Mouse (Mus musculus): ENCODE data around the gene Cyb561d2. TPM values are rescaled to one million over a fixed set of nuclear protein-coding genes. Genes with fewer than 3 reads are reported as not detected.
"Not testable (repeated sequence)": the region's sequence is repeated elsewhere in the genome, so short reads cannot be mapped to it uniquely, and the experiment has no call there.

Gene Cyb561d2
- 10 to 100 TPM; 16.7 to 27.4 TPM for total RNA-seq (2021)
- long read RNA-seq, experiment 1, transcript Cyb561d2-205 (4 exons, 1,162 nt): major isoform, 35 of 57 reads
- long read RNA-seq, experiment 1, transcript Cyb561d2-201 (3 exons, 1,786 nt): minor isoform, 14 of 57 reads
- long read RNA-seq, experiment 1, partial matches to known transcripts: 0 of 57 reads
- long read RNA-seq, experiment 1, other reads (novel, unspliced or antisense): 4 of 57 reads
- long read RNA-seq, experiment 2, transcript Cyb561d2-205 (4 exons, 1,162 nt): major isoform, 11 of 18 reads
- long read RNA-seq, experiment 2, transcript Cyb561d2-201 (3 exons, 1,786 nt): minor isoform, 5 of 18 reads
- long read RNA-seq, experiment 2, partial matches to known transcripts: 1 of 18 reads
- long read RNA-seq, experiment 2, other reads (novel, unspliced or antisense): 1 of 18 reads

DNA sequence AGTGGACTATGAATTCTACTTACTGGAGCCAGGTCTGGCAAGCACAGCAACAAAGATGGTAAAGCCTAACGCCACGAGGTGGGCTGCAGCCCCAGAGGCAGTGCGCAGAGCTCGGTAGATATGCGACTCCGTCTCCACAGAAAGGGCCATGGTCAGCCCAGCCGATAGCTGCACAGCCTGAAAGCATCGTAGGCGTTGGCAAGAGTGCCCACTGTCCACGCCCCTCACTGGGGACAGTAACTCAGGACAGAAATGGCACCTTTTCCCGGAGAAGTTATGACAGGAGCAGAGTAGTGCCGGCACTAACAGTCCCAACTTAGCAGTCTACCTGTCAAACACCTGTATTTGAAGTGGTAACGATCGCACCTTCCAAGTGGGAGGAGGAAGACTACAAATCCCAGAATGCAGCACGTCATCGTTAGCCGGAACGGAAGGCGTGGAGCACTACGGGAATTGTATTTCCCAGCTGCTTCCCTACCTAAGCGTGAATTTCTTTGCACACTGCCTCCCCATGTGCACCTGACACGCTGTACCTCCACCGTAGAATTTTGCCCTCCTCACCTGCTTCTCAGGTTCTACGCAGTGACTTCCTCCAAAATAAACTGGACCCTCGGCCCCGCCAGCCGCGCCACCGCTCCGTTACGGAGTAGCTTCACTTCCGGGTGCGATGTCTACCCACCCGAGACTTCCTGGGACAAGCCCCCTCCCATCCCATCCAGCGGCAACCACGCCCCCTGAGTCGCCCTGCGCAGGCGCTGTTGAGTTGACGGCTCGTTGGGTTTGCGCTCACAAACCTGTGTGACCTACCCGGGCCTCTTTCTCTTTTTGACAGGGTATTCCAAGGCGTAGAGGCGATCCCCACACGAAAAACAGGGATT is at the start of gene Cyb561d2, which contains the start of gene Nprl2:
Gene Cyb561d2, minus strand, starts transcription at position 720 of the 878 bp plus-strand sequence.
Gene Nprl2, plus strand, starts transcription at position 753 of the 878 bp plus-strand sequence.
- peak; percentile 96 for DNase-seq

DNA sequence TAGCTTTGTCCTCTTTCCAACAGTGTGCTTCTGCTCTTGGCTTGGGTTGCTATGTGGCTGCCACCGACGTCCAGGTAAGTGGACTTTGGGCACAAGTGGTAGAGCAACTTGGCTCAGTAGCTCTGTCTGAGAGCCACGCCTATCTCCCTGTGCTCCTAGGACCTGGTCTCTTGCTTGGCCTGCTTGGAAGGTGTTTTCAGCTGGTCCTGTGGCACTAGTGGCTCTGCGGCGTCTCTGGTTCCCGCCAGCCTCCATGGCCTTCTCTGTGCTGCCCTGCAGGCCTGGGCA is 48.7 kb upstream of the Cyb561d2 start:
- no peak for DNase-seq

DNA sequence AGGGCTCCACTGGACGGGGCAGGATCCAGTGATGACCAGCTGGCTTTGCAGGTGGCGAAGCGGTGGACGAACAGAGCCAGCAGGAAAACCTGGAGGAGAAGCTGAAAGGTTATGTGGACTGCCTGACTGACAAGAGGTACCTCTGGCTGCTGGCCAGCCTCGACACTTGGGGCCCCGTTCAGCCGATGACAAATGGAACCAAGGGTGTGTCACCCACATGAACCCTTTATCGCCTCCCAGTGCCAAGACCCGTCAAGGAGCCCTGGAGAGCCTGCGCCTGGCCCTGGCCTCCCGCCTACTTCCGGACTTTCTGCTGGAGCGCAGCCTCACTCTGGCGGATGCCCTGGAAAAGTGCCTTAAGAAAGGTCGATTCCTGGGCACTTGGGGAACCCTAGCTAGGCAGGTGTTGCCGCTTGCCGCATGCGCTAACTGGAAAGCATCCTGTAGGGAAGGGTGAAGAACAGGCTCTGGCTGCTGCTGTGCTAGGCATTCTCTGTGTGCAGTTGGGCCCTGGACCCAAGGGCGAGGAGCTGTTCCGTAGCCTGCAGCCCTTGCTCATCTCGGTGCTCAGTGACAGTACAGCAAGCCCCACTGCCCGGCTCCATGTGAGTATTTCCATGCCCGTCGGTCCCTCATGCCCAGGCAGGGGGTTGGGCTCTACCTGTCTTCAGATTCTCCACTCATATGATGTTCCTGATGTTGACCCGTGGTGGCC is 48.2 kb upstream of the Cyb561d2 start:
- no peak for DNase-seq

DNA sequence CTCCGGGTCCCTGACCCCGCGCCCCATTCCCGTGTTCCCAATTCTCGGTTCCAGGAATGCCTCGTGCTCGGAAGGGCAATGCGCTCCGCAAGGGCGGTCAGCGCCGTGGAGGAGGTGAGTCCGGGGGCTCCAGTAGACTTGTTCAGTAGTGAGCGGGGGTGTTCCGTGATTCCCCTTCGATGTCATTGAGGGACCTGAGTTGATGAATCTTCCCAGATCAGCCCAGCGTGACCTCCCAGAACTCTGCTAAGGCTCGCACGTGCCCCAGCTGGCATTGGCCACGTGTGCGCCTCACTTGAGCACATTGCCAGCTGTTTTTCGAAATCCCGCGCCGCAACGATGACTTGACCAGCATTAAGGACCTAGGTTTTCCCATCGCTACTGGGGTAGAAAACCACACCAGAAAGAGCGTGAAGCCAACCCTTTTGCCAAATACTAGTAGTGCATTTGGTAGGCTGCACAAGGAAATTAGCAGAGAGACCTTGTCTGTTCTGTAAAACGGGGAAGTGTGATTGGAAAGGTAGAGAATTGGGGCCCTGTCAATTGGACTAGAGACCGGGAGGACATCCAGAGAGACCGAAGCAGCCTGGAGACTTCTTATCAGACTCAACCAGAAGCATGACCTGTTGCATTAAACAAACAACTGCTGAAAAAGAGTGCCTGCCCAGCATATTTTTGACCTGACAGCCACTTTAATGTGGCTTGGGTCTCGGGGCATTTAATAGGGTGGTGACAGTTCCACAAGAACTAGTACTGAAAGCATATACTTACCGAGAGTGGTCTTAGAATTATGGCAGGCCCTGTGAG is 46.0 kb upstream of the Cyb561d2 start:
- peak; percentile 62 to 75 for DNase-seq

DNA sequence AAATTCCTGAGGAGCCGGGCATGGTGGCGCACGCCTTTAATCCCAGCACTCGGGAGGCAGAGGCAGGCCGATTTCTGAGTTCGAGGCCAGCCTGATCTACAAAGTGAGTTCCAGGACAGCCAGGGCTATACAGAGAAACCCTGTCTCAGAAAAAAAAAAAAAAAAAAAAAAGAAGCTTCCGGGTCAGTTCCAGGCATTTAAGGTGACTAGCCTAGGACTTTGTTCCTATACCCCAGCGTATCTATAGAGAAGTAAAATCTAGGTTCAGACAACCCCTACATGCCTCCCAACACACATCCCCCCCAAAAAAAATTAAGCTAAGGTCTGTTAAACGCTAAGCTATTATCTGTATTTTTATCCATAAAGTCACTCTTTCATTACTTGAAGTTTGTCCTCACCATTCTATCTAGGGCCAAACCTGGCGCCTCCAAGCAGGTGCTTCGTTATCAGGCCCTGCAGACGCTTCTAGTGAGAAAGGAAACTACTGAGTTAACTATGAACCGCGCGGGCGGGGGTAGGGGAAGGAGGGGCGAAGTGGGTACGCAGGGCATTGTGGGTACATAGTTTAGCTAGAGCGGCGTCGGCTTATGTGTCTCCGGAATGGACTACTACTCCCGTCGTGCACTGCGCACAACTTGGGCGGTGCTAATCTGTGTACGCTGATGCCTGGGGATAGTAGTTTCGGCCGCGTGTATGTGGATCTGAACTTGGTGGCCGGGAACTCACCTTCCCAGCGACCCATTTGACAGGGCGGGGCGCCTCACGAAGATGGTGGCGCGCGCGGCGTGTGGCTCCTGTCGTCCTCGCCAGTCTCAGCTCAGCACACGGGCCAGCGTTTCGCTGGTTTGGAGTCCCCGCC is 45.2 kb upstream of the Cyb561d2 start, which contains the start of gene Ifrd2:
Gene Ifrd2, plus strand, starts transcription at position 669 of the 859 bp plus-strand sequence.
- peak; percentile 96 to 97 for DNase-seq

DNA sequence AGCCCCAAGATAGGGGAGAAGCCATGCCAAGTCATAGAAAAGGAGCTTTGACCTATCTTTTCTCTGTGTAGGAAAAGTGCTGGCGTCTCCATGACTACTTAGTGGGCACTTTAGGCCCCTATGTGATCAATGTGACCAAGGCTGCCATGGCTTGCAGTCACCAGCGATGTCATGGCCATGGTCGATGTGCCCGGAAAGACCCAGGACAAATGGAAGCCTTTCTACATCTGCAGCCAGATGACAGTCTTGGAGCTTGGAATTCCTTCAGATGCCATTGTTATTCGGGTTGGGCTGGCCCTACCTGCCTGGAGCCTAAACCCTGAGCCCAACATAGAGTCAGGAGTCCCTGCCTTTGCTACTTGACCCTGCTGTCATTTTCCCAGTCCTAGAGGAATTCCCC is 44.5 kb upstream of the Cyb561d2 start:
- DNase-seq: no peak

DNA sequence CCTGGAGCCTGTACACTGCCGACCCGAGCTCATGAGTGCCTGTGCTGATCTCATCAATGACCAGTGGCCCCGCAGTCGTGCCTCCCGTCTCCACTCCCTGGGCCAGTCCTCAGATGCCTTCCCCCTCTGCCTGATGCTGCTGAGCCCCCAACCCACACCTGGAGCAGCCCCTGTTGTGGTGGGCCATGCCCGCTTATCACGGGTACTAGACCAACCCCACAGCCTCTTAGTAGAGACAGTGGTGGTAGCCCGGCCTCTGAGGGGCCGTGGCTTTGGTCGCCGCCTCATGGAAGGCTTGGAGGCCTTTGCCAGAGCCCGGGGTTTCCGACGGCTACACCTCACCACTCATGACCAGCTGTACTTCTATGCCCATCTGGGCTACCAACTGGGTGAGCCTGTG is 41.2 kb upstream of the Cyb561d2 start:
- DNase-seq: no peak

DNA sequence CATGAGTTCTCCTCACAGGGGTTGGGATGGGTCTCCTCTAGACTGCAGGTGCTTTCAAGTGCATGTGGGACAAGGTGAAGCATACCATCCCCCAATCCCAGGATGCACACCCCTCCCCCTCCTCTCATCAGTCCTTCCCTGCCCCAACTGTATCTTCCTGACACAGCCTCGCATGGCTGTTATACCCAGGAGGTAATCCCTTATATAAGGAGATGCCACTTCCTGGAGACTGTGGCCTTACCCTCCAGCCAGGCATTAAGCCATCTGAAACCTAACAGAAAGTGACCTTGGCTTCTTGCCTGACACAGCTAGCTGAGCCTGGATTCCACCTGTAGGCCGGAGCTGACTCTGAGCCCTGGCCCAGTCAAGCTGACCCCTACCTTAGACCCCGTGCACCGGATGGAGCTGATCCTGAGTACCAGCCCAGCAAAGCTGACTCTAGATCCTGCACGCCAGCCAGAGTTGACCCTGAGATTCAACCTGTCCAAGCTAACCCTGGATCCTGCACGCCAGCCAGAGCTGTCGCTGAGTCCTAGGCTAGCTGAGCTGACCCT is 40.6 kb upstream of the Cyb561d2 start:
- DNase-seq: no peak

DNA sequence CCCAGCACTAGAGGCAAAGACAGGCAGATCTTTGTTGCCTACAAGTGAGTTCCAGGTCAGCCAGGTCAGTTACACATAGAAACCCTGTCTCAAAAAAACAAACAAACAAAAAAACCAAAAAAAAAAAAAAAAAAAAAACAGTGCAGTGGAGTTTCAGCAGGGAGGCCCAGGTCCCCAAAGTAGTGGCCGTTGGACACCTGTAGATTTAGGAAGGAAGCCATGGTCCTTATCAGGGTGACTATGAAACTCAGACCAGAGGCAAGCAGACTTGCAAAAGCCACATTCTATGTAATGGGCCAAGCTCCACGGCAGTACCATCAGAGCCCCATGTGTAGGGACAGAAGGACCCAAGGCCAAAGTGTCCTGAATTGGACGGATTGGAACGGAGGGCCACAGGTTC is 39.6 kb upstream of the Cyb561d2 start:
- DNase-seq: no peak

DNA sequence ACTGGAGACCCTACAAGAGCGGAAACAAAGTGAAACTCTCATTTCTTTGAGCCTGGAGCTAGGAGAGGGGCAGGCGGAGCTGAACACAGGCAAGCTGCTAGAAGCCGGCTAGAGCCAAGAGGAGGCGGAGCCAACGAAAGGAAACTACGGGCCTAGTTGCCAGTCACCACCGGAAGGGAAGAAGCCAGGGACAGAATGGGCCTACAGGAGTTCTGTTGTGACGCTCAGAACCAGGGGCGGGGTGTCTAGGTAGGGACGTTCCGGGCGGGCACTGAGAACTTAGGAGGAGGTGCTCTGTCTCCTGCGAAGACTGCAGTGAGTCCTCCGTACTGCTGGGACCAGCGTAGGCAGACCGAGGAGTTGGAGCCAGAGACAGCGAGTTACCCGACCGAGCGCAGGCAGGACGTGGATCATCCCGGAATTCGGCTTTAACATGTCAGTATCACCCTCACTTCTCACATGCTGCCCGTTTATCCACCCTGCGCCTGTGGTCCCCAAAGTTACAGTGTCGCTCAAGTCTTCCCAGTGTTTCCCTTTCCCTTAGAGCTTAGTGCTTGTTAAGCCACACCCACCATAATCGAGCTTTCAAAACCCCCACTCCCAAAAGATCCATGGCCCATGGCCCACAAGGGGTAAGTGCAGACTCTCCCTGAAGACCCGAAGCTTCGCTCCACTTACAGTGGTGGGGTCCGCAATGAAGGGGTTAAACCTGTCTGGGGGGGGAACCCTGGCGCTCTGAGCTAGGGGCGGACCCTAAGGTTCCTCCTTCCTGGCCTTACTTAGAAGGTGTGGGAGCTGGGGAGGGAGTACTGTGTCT is 38.7 kb upstream of the Cyb561d2 start, which contains the start of gene Hyal3:
Gene Hyal3, plus strand, starts transcription at position 318 of the 817 bp plus-strand sequence.
- DNase-seq: peak; percentile 93 to 94

DNA sequence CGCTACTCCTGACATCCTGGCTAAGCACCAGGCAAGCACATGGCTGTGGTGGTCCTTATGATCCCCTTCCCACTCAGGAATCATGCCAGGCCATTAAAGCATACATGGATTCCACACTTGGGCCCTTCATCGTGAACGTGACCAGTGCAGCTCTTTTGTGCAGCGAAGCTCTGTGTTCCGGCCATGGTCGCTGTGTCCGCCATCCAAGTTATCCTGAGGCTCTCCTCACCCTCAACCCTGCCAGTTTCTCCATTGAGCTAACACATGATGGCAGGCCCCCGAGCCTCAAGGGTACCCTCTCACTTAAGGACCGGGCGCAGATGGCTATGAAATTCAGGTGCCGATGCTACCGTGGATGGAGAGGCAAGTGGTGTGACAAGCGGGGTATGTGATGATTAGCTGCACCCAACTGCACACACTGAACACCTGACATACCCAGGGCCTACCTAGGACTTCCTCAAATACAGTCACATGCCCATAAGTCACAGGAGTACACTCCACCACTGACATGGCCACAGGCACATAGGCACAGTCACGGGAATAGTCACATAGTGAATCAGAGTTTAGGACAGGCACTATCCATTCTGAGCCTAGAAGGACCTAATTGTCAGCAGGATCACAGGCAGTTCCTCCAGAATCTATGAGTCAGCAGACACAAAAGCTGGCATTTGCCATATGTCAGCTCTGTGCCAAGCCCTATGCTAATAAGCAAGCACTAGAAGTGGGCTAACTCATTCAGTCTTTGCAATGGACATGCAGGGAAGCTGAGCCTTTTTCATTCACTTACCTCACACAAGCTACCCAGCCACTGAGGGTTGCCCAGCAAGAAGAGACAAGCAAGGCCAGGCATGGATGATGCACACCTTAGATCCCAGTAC is 37.3 kb upstream of the Cyb561d2 start:
- no peak for DNase-seq

DNA sequence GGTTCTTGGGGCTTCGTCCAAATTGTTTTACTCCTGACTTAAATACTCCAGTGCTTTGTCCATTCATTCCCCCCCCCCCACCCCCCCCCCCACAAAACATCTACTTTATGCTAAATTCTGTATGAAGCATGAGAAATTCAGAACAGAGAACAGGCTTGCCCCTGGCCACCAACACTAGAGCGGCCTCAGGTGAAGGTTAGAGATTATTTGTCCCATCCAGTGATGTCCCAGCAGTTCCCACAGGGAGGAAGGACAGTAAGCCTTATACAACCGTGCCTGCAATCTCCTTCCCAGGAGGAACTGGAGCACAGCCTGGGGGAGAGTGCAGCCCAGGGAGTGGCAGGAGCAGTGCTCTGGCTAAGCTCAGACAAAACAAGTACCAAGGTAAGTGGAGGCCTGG is 36.6 kb upstream of the Cyb561d2 start, which contains the start of gene Naa80:
Gene Naa80, plus strand, starts transcription at position 301 of the 400 bp plus-strand sequence.
- no peak for DNase-seq

DNA sequence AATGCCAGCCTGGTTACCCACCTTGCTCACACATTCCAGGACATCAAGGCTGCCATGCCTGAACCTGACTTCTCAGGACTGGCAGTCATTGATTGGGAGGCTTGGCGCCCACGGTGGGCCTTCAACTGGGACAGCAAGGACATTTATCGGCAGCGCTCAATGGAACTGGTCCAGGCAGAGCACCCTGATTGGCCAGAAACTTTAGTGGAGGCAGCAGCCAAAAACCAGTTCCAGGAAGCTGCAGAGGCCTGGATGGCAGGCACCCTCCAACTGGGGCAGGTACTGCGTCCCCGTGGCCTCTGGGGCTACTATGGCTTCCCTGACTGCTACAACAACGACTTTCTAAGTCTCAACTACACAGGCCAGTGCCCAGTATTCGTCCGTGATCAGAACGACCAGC is 35.9 kb upstream of the Cyb561d2 start:
- DNase-seq: peak in 1 of 2 experiments; percentile 52

DNA sequence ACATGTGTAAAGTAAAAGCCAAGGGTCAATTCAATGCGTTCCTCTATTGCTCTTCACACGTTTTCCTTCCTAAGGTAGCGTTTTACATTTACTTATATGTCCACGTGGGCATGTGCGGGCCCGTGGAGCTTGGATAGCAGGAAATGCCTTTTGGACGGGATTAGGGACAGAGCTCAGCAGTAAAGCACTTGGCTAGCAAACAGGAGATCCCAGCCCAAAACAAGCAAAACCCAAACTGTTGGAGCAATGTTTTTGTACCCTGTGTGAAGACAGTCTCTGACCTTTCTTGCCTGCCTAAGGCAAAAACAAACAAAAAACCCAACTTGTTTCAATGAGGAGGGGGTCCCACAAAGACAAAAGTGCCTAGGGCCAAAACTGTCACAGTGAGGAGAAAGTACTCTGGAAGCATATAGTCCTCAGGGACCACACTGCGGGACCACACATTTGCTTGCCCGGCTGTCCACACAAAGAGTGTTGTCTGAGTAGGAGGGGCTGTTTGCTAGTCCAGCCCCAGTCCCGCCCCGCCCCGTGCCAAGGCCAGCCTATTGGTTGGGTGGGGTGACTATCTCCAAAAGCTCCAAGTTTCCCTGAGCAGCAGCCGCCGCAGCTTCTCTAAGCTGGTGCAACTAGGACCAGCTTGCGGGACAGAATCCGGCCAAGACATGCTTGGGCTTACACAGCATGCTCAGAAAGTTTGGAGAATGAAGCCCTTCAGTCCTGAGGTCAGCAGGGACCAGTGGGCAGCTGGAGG is 34.5 kb upstream of the Cyb561d2 start, which contains the start of gene Hyal1:
Gene Hyal1, plus strand, starts transcription at position 571 of the 751 bp plus-strand sequence.
- peak; percentile 87 to 91 for DNase-seq

DNA sequence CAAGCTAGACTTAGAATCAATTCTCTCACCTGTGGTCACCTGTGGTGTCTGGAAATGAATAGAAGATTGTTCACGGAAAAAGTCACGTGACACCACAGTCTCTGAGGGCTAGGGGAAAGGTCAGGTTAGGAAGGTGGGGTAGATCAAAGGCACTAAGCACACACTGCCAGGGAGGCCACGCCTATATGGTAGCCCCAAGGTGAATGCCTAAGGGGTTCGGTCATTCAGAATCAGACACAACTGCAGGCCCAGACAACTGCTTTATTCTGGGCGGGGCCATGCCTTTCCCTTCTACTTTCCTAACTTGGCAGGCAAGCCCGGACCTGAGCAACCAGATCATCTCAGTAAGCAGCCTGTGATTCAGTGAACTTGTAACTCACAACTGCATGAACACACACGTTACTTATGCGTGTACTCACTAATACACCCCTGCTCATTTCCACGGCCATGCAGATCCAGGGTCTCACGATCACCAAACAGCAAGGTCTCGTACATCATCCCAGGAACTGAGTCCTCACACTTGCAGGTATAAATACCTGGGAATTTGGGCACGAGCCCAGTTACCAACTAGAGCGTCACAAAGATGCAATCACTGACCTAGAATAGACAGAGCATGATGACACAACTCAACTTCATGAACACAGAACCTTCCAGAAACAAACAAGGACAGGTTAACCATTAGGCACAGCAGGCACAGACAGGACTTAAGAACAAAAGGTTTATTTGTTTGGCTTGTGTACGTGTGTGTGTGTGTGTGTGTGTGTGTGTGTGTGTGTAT is 33.8 kb upstream of the Cyb561d2 start:
- no peak for DNase-seq

DNA sequence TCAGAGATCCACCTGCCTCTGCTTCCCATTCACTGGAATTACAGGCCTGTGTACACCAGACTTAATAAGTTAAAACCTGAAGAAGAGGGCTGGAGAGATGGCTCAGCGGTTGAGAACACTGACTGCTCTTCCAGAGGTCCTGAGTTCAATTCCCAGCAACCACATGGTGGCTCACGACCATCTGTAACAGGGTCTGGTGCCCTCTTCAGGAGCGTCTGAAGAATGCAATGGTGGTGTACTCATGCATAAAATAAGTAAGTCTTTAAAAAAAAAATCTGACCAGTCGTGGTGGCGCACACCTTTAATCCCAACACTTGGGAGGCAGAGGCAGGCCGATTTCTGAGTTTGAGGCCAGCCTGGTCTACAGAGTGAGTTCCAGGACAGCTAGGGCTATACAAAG is 31.8 kb upstream of the Cyb561d2 start:
- DNase-seq: not testable (repeated sequence)

Measured in adrenal gland, postnatal 36 days (tissue).